Mouse (Mus musculus): ENCODE data around the gene Serp2. TPM values are rescaled to one million over a fixed set of nuclear protein-coding genes. Genes with fewer than 3 reads are reported as not detected.

Gene Serp2
- polyA plus RNA-seq, 1 experiment from 2014 or later, result 9.2 TPM

Other genes starting within 250 kb of the Serp2 start
- 474 and 525 TPM in 2 replicates for gene Tsc22d1, start 141.9 kb downstream of the Serp2 start, polyA plus RNA-seq (2015; fragmentation: Nextera tagmentation; extraction: Ambion mirVana)